Mouse (Mus musculus) liver, embryonic 14.5 days (tissue): ENCODE measurements at regions not wholly inside any gene's neighbourhood (a gene's known extent, or its start where the extent isn't known, plus 50 kb on each side); places are given as distances from the start of the nearest gene placed in this dataset.

Experiments used
- CTCF ChIP-seq: IDR thresholded peaks from 2 replicates; pipeline ENCODE4 v1.5.1; 2016; ENCODE audit warnings: antibody characterized with exemption, low read depth, control low read depth
- EP300 ChIP-seq: IDR thresholded peaks from 2 replicates; pipeline ENCODE4 v1.6.1; 2016; ENCODE audit warnings: antibody characterized with exemption, low read depth

DNA sequence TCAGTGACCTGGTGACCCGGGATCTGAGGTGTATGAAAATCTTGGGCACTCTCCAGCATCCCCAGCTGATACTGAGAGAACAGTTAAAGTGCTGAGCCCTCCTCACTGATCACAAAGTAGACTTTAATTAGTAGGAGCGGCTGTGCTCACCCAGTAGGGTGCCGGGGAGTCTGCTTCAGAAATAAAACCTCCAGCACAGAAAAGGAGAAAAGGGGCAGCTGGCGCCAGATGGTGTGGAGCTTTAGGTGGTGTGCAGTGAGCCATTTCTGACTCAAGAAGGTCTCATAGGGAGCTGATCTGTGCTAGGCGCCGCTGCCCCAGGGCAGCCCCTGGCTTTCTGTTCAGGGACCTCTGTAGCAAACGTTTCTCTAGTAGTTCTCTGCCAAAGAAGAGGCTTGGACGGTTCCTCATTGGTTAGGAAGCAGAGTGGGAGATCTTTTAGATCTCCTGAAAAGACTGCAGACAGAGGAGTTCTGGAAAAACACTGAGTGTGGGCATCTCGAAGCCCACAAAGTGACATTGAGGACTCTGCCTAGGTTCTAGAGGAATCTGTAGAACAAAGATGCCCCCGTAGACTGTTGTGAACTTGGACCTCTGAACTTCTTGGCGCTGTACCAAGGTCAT lies 200.1 kb upstream of the Clnk start:
- TF ChIP-seq CTCF (no peak), EP300 (no peak)
